In genomic region chrX:129831903-129832302, GRCm38 (mm10) we compare ENCODE assay signal across 13 mouse cellular contexts.
A peak's percentile ranks its signal among the peaks of the same experiment; 100 is the strongest.
DNase-seq lines count a peak whose midpoint lies in the region; ATAC-seq and TF ChIP-seq lines count a peak whose summit lies in the region.
"Had no signal": no experiment of that assay in that cellular context is flagged by ENCODE, and none has a peak within 500 bp of the region (broad histone marks: within the 10 kb centered on the region; RNA-seq: fewer than 3 reads in every experiment).

No protein-coding gene starts in this region.

- no peak for ATAC-seq in limb, embryonic 14.5 days (ENCODE audit: low FRiP score, low read depth)
- ATAC-seq in heart, embryonic 12.5 days (ENCODE audit: insufficient number of reproducible peaks, low FRiP score) = no peak

- H3K4me3 ChIP-seq in gastrocnemius, adult 2 months = no peak overlapping the region
- H3K4me3 ChIP-seq in limb, embryonic 14.5 days (replicated peaks; ENCODE audit: low read length) = no peak overlapping the region
- H3K4me3 ChIP-seq in limb, embryonic 10.5 days = no peak overlapping the region
- no peak overlapping the region for H3K4me3 ChIP-seq in heart, embryonic 12.5 days
- H3K4me3 ChIP-seq: limb, embryonic 13.5 days; neural tube, embryonic 13.5 days had no signal

- H3K4me1 ChIP-seq in limb, embryonic 14.5 days (ENCODE audit: control insufficient read depth, insufficient read depth, low read length) = no peaks in the 10 kb centered on the region
- no peaks in the 10 kb centered on the region for H3K4me1 ChIP-seq in limb, embryonic 10.5 days
- no peaks in the 10 kb centered on the region for H3K4me1 ChIP-seq in heart, embryonic 12.5 days (replicated peaks)
- H3K4me1 ChIP-seq: limb, embryonic 13.5 days; neural tube, embryonic 13.5 days had no signal

- 52% methylated on average over 2 of the region's 2 CpGs for WGBS in limb, embryonic 14.5 days
- WGBS in limb, embryonic 10.5 days = 89% methylated on average over 2 of the region's 2 CpGs
- 42% methylated on average over 2 of the region's 2 CpGs for WGBS in heart, embryonic 12.5 days

- no peak overlapping the region for H3K27ac ChIP-seq in gastrocnemius, adult 2 months
- no peak overlapping the region for H3K27ac ChIP-seq in limb, embryonic 14.5 days (replicated peaks; ENCODE audit: low read depth, low read length)
- H3K27ac ChIP-seq in limb, embryonic 10.5 days = no peak overlapping the region
- no peak overlapping the region for H3K27ac ChIP-seq in heart, embryonic 12.5 days (ENCODE audit: poor library complexity, severe bottlenecking)
- H3K27ac ChIP-seq: limb, embryonic 13.5 days; neural tube, embryonic 13.5 days had no signal

- H3K36me3 ChIP-seq in limb, embryonic 14.5 days (ENCODE audit: control insufficient read depth, insufficient read depth, low read length) = no peaks in the 10 kb centered on the region
- H3K36me3 ChIP-seq in limb, embryonic 10.5 days = no peaks in the 10 kb centered on the region
- no peaks in the 10 kb centered on the region for H3K36me3 ChIP-seq in heart, embryonic 12.5 days
- H3K36me3 ChIP-seq: limb, embryonic 13.5 days; neural tube, embryonic 13.5 days had no signal

- H3K27me3 ChIP-seq in limb, embryonic 14.5 days (ENCODE audit: control insufficient read depth, insufficient read depth, low read length) = no peaks in the 10 kb centered on the region
- no peaks in the 10 kb centered on the region for H3K27me3 ChIP-seq in limb, embryonic 10.5 days (ENCODE audit: low read depth, poor library complexity, severe bottlenecking)
- H3K27me3 ChIP-seq in heart, embryonic 12.5 days (replicated peaks) = no peaks in the 10 kb centered on the region
- H3K27me3 ChIP-seq: limb, embryonic 13.5 days; neural tube, embryonic 13.5 days had no signal

- no peak for TF ChIP-seq POLR2A in limb, embryonic 14.5 days (IDR thresholded peaks at IDR 0.05; ENCODE audit: borderline replicate concordance, extremely low read depth, insufficient read depth, insufficient read length)

- no peaks in the 10 kb centered on the region for H3K9me3 ChIP-seq in limb, embryonic 14.5 days (ENCODE audit: control insufficient read depth, low read length)
- no peaks in the 10 kb centered on the region for H3K9me3 ChIP-seq in limb, embryonic 10.5 days (replicated peaks)
- no peaks in the 10 kb centered on the region for H3K9me3 ChIP-seq in heart, embryonic 12.5 days (replicated peaks)
- H3K9me3 ChIP-seq: limb, embryonic 13.5 days; neural tube, embryonic 13.5 days had no signal

- intact Hi-C loops in gastrocnemius, adult 2 months (cut with DNase I) = no loop called here

- DNase-seq in gastrocnemius, adult 2 months = no peak
- no peak for DNase-seq in gastrocnemius, adult 8-10 months (ENCODE audit: low spot score in 2 of 2)
- peak; percentile 3 for DNase-seq in limb, embryonic 14.5 days (ENCODE audit: low spot score)
- no peak for DNase-seq in limb, embryonic 10.5 days (ENCODE audit: low spot score)
- peak; percentile 4 for DNase-seq in MEL-GATA-1-ER (ENCODE audit: extremely low read depth, low read depth)
- DNase-seq in induced T-regulatory cell, adult 2 months (ENCODE audit: low read depth) = peak; percentile 17
- no peak for DNase-seq in T-cell, adult 2 months (ENCODE audit: low spot score)
- DNase-seq: adrenal gland, postnatal 14 days; cerebellum, adult 9-11 months; gastrocnemius, postnatal 25 days had no signal

- H3K9ac ChIP-seq in limb, embryonic 14.5 days (ENCODE audit: low read depth, low read length, severe bottlenecking) = no peak overlapping the region
- H3K9ac ChIP-seq in heart, embryonic 12.5 days = no peak overlapping the region
- H3K9ac ChIP-seq: limb, embryonic 13.5 days; neural tube, embryonic 13.5 days had no signal

- TF ChIP-seq CTCF in gastrocnemius, adult 2 months (IDR thresholded peaks at IDR 0.05) = peak; percentile 59

- H3K4me2 ChIP-seq in limb, embryonic 14.5 days (replicated peaks; ENCODE audit: low read depth, low read length, severe bottlenecking) = no peak overlapping the region
- H3K4me2 ChIP-seq in heart, embryonic 12.5 days = no peak overlapping the region
- H3K4me2 ChIP-seq: limb, embryonic 13.5 days; neural tube, embryonic 13.5 days had no signal

Comparison
In these comparisons a context has a peak if more than half of its experiments do, and no peak if none do; other contexts are left out.
1. DNase-seq: peak in limb, embryonic 14.5 days (single experiment), MEL-GATA-1-ER (single experiment) and induced T-regulatory cell, adult 2 months (single experiment); none in gastrocnemius, adult 2 months (single experiment), gastrocnemius, adult 8-10 months (0 of 2), limb, embryonic 10.5 days (single experiment) and T-cell, adult 2 months (single experiment).